Mouse (Mus musculus): Measurements from ENCODE around the gene Gpr61.

Gpr61 gene

GRCm38 (mm10) chr3:108178756-108179715 lies 24.4 kb upstream of the Gpr61 start:
- no peak for DNase-seq (ENCODE audit: low read depth, low spot score)

GRCm38 (mm10) chr3:108174672-108175531 lies 20.2 kb upstream of the Gpr61 start:
- no peak for DNase-seq (ENCODE audit: low read depth, low spot score)

- no peak for DNase-seq (ENCODE audit: low read depth, low spot score)
Measured at GRCm38 (mm10) chr3:108169199-108169598, 14.5 kb upstream of the Gpr61 start.

GRCm38 (mm10) chr3:108167499-108167898 lies 12.8 kb upstream of the Gpr61 start:
- no peak for DNase-seq (ENCODE audit: low read depth, low spot score)

GRCm38 (mm10) chr3:108166486-108167211 lies 12.0 kb upstream of the Gpr61 start:
- no peak for DNase-seq (ENCODE audit: low read depth, low spot score)

- no peak for DNase-seq (ENCODE audit: low read depth, low spot score)
Measured at GRCm38 (mm10) chr3:108165532-108166315, 11.0 kb upstream of the Gpr61 start.

- peak; percentile 73 for DNase-seq (ENCODE audit: low read depth, low spot score)
Measured at GRCm38 (mm10) chr3:108164807-108165206, 10.1 kb upstream of the Gpr61 start.

- no peak for DNase-seq (ENCODE audit: low read depth, low spot score)
Measured at GRCm38 (mm10) chr3:108164091-108164490, 9.4 kb upstream of the Gpr61 start.

- DNase-seq (ENCODE audit: low read depth, low spot score), result no peak
Measured at GRCm38 (mm10) chr3:108158383-108159037, 3.8 kb upstream of the Gpr61 start.

- DNase-seq (ENCODE audit: low read depth, low spot score), result no peak
Measured at GRCm38 (mm10) chr3:108152290-108152689, 2.4 kb downstream of the Gpr61 start.

- peak; percentile 92 for DNase-seq (ENCODE audit: low read depth, low spot score)
Measured at GRCm38 (mm10) chr3:108147386-108148235, 7.1 kb downstream of the Gpr61 start.

GRCm38 (mm10) chr3:108146671-108147070 lies 8.0 kb downstream of the Gpr61 start:
- no peak for DNase-seq (ENCODE audit: low read depth, low spot score)

- DNase-seq (ENCODE audit: low read depth, low spot score), result peak; percentile 96
Measured at GRCm38 (mm10) chr3:108145534-108146445, 8.9 kb downstream of the Gpr61 start, which contains the start of gene Gnai3. Gnai3 (minus strand) TSS chr3:108146146.

GRCm38 (mm10) chr3:108140786-108141185 lies 13.9 kb downstream of the Gpr61 start:
- DNase-seq (ENCODE audit: low read depth, low spot score), result peak; percentile 63

- DNase-seq (ENCODE audit: low read depth, low spot score), result no peak
Measured at GRCm38 (mm10) chr3:108139113-108139512, 15.6 kb downstream of the Gpr61 start.

GRCm38 (mm10) chr3:108134701-108135100 lies 20.0 kb downstream of the Gpr61 start:
- DNase-seq (ENCODE audit: low read depth, low spot score), result no peak

GRCm38 (mm10) chr3:108132484-108132883 lies 22.2 kb downstream of the Gpr61 start:
- no peak for DNase-seq (ENCODE audit: low read depth, low spot score)

GRCm38 (mm10) chr3:108131821-108132220 lies 22.9 kb downstream of the Gpr61 start:
- no peak for DNase-seq (ENCODE audit: low read depth, low spot score)
